Mouse (Mus musculus) thymus, postnatal 4 days (tissue): ENCODE results near the gene B3gnt9.
A peak's percentile ranks its signal among the peaks of the same experiment; 100 is the strongest.

Experiments used
- DNase-seq: peaks from one replicate; pipeline ENCODE4 v3.0.0; 2021

Gene B3gnt9

DNA sequence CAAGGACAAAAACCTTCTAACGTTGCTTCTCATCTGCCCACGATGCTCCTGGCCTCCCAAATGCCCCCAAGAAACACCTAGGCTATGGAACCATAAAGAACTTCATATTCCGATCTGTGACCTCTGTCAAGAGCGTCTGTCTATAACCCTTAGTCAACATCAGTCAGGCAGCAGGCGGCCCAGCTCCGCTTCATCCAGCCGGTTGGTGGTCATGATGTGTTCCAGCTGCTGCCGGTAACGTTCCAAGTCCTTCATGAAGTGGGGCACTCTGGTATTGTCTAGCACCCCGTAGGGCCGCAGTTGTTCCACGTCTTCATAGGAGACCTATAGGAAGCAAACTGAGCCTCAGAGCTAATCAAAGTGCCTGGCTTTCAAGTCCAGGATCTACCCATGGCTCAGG, 26.9 kb upstream of the B3gnt9 start:
- DNase-seq, result no peak

DNA sequence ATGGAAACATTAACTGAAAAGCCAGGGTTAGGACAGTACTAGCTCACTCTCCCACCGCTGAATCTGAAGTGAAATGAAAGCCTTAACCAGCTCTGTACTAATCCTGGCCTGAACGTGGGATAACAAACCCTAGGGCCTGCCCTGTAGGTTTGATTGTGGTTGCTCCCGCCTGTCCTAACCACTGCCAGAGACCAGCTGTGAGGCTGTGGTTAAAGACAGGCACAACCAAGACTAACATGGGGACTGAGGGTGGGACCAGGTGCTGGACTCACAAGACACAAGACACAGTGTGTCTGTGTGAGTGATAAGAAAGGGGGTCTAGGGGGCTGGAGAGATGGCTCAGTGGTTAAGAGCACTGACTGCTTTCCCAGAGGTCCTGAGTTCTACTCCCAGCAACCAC, 25.6 kb upstream of the B3gnt9 start:
- no peak for DNase-seq

DNA sequence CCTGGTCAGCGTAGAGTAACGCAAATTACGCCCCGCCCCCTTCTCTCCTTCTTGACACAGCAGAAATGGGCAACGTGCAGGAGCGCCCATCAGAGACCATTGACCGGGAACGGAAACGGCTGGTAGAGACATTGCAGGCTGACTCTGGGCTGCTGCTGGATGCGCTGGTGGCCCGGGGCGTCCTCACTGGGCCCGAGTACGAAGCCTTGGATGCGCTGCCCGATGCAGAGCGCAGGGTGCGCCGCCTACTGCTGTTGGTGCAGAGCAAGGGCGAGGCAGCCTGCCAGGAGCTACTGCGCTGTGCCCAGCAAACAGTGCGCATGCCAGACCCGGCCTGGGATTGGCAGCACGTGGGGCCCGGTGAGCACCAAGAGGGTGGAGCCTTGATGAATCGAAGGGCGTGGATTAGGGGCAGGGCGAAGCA, 24.0 kb upstream of the B3gnt9 start:
- DNase-seq, result peak; percentile 55

DNA sequence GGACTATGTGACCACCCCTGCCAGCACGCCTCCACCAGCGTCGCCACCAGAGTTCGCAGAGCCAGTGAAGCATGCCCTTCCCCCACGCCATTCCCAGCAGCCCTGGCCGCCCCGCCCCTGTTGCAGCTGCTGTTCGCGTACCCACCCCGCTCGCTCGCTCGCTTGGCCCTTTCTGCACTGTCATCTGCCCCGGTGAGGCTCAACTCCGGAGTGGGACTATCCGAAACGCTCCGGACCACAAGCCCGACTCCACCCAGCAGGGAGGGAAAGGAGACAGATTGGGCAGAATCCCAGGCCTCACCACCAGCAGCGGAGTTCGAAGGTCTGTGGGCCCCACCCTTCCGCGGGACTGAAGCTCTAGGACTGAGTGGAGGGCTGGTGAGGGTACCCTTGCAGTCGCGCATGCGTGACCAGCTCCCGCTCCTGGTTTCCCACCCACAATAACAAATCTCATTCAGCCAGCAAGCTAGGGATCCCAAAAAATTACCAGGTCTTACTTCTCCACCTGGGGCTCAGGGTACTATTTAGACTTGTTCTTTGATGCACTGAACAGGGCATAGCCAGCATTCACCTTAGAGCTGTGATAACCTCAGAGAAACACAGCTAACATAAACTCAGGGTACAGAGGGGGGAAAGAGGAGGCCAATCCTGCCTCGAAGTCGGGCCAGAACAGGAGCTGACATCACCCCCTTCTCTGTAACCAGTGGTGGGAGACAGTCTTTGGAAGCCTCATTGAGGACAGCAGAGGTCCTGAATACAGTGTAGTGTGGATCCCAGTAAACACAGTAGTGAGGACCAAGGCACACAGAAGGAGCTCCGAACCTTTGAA, 21.6 kb upstream of the B3gnt9 start:
- peak; percentile 73 for DNase-seq

DNA sequence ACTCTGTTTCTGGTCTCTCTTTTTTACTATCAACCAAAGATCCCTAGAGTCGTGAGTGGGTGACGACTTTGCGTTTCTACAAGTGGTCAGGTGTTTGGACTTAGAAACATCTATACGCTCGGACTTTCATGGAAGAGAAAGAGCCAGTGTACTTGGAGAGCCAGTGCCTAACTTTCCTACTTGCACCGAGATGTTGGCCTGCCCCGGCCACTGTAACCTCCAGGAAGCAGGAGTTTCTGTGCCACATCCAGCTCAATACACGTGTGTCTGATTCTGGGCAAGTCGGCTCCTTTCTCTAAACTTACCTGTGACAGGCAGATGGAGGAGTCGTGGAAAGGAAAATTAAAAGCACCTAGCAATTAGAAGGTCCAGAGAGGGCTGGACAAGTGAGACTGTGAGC, 20.9 kb upstream of the B3gnt9 start, which contains the start of gene Nol3:
TSS of gene Nol3 (plus strand) at position 301 of the 400 bp plus-strand sequence.
- no peak for DNase-seq

DNA sequence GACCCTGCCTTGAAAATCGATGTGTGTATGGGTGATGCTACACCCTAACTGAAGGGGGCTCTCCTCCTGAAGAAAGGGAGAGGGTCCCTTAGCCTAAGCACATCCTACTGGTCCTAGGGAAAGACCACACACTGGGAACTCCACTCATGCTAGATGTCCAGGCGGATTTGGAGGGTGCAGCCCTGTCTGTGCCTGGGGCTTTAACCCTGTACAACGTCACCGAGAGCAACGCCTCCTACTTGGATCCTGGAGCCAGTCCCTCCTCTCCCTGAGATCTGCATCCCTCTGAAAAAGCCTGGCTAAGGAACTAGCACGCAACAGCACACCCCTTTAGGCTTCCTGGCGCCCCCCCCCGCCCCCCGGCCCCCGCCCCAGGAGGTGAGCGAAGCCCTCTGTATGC, 20.4 kb upstream of the B3gnt9 start:
- DNase-seq, result no peak

DNA sequence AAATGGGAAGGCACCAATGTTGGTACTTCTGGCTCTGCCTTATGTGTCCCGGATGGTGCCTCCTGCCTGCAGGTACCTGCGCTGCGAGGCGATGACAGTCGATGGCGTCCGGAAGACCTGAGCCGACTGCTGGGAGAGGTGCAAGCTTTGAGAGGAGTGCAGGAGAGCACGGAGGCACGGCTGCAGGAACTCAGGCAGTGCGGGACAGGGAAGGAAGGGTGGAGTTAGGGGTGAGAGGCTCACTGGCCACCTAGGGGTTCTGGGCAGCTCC, 15.9 kb upstream of the B3gnt9 start:
- peak; percentile 38 for DNase-seq

DNA sequence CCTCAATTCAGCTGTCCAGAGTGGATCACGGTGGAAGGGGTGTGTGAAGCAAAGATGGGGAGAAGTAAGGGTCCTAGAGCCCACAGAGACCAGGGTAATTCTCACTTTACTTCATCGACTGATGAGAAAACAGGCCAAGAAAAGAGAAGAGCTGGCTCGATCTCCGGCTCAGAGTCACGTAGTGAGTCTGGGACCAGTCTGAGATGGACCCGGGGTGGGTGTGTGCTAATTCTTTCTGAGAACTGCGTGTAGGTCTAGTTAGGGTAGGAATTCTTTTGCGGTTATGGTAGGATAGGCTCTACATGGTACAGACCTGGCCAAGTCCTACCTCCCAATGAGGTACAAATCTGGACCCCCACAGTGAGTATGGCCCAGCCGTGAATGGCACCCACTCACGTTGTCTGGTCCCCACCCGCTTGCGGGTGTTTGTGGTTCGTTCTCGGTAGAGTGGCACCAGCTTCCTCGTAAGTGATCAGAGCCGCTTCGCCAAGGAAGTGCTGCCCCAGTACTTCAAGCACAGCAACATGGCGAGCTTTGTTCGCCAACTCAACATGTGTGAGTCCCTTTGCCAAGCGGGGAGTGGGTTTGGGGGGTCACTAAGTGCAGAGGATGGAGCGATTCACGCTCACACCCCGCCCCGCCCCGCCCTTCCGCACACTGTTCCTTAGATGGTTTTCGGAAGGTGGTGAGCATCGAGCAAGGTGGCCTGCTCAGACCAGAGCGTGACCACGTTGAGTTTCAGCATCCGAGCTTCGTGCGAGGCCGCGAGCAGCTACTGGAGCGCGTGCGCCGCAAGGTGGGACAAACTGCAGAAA, 15.4 kb upstream of the B3gnt9 start:
- DNase-seq, result peak; percentile 26

DNA sequence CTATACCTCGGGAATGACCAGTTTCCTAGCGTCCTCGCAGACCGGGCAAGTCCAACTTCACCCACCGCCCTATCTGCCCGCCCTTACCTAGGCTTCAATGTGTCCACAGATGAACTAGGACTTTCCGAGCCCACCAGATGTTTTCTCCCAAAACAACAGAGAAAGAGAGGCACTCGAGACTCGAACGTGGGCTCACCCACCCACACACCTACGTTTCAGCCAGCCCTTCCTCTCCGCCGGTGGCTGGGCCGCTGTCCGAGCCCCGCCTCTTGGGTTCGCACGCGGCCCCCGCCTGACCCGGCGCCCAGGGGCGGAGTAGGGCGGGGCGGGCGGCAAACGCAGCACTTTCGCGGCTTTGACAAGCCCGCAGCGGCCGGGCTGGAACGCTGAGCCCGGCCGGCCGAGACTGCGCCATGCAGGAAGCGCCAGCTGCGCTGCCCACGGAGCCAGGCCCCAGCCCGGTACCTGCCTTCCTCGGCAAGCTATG, 14.6 kb upstream of the B3gnt9 start, which contains the start of gene Hsf4:
TSS of gene Hsf4 (plus strand) at position 341 of the 487 bp plus-strand sequence.
- DNase-seq, result peak; percentile 36

DNA sequence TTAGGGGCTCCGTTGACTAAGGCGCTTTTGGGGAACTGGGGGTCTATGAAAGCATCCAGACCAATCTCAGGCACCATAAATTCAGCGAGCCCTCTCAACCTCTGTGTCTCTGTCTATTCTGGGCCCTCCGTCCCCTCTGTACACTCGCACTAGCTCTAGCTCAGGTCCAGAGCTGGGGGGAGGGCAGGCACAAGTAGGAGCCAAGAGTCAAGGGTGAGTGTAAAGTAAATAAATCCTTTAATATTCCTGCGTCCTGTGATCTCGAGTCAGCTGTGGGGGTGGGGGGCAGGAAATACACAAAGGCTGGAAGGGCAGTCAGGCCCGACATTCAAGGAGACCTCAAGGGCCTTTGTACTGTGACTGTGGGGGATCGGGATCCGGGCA, 14.1 kb upstream of the B3gnt9 start:
- DNase-seq, result no peak

DNA sequence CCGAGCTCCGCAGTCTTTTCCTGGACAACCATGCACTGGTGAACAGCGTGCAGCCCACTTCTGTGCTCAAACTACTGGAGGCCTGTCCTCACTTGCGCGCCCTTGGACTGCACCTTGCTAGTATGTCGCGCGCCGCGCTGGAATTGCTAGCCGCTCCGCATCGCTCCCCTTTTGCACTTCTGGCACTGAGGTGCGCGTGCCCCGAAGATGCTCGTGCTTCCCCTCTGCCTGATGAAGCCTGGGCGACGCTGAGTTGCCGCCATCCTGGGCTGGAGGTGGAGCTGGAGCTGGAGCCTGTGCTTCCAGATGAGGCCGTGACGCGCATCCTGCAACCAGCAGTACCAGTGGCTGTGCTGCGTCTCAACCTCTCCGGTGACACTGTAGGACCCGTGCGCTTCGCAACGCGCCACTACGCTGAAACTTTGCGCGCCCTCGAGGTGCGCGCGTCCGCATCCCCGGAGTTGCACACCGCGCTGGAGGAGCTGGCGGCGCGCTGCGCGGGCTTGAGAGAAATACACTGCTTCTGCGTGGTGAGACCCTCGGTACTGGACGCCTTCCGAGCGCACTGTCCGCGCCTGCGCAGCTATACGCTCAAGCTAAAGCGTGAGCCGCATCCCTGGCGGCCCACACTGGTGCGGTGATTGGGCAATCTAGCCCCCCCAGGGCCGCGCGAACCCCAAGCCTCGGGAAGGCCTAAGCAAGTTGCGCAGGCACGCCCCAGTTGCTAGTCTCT, 13.6 kb upstream of the B3gnt9 start:
- DNase-seq, result peak; percentile 30

DNA sequence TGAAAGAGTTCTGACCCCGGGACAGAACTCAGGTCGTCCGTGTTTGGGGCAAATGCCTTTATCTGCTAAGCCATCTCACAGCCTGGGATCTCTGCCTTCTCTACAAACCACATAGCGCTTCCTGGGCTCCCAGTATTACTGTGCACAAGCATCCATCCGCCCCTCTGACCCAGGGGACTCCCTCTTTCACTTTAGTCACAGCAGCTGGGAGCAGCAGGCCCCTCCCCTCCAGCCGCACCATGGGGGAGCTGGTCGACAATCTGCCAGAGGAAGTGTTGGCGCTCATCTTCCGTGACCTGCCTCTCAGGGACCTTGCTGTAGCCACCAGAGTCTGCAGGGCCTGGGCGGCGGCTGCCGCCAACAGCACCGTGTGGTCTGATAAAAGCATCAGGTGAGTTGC, 11.8 kb upstream of the B3gnt9 start:
- peak; percentile 43 for DNase-seq

DNA sequence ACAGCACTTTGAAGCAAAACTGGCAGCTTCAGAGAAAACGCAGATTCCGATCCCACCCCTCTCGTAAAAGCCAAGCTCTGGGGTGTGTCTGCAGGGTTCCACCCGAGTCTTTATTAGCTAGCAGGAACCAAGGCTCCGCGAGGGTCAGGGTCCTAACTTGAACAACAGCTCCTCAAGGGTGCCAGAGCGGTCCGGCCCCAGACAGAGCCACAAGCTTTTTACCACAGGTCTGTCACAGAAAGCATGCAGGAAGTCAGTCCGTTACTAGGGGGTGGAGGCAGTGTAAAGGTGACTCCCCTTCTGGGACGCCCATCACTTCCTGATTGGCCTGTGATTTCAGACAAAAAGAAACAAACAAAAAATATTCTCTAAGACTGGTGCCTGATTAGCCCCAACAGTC, 10.2 kb upstream of the B3gnt9 start:
- peak; percentile 52 for DNase-seq

DNA sequence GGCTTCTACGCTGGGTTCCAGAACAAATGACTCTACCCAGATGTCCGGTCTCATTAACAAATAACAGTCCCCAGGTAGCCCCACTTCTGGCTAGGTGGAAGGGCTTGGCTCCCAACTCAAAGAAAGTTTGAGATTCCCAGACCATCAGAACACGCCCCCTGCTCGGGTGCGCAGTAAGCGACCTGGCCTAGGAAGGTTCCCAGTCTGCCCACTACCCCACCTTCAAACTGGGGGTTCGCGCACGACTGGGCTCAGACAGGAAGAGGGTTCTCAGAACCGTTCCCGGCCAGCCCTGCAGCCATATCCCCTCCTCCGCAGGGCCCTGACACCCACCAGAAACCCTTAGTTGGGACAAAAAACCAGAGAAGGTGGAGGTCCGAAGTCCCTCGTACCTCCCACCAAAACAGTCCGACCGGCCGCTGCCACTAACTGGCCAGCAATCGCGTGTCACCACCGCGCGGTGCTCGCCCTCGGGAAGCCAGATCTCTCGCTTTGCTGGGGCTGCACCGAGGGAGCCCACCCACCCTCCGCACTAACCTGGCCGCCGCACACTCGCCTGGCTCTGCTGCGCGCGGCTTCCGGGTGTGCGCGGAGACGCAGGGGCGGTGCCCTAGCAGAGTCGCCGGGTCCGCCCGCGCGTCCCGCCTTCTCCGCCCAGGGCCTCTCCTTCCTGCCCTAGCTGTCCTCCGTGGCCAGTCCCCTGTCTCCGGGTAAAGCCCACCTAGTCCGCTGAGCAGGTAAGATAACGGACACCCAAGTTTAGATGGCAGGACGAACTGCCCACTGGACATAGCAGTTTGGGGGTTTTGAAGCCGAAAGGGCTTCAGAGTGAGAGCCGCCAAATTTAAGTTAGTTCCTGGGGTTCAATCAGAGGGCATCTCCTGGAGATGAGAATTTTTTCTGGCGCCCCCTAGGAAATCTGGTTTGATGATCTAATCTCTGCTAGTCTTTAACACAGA, 9.3 kb upstream of the B3gnt9 start, which contains the start of the genes Tradd and Fbxl8:
TSS of gene Tradd (minus strand) at position 586 of the 959 bp plus-strand sequence.
TSS of gene Fbxl8 (plus strand) at position 625 of the 959 bp plus-strand sequence.
- peak; percentile 82 for DNase-seq

DNA sequence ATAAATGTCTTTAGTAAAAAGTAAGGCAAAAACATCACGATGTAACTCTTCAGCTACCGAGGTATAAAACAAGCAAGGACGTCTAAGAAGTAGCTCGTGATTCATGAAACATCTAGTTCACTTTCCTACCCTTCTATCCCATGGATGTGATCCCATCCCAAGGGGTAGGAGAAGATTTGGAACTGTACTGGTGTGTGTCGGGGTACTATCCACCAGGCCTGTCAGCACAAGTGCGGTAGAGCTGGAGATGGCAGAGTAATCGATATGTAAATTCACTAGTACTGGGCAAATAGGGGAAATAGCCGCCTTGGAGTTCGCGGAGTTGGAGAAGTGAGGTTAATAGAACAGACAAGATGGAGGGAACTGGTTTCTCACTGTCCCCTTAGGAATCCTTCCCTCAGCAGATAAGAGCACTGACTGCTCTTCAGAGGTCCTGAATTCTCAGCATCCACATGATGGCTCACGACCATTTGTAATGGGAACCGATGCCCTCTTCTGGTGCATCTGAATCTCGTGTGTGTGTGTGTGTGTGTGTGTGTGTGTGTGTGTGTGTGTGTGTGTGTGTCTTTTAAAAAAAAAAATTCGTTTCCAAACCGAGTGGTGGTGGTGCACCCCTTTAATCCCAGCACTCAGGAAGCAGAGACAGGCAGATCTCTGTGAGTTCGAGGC, 8.4 kb upstream of the B3gnt9 start:
- DNase-seq, result peak; percentile 23

DNA sequence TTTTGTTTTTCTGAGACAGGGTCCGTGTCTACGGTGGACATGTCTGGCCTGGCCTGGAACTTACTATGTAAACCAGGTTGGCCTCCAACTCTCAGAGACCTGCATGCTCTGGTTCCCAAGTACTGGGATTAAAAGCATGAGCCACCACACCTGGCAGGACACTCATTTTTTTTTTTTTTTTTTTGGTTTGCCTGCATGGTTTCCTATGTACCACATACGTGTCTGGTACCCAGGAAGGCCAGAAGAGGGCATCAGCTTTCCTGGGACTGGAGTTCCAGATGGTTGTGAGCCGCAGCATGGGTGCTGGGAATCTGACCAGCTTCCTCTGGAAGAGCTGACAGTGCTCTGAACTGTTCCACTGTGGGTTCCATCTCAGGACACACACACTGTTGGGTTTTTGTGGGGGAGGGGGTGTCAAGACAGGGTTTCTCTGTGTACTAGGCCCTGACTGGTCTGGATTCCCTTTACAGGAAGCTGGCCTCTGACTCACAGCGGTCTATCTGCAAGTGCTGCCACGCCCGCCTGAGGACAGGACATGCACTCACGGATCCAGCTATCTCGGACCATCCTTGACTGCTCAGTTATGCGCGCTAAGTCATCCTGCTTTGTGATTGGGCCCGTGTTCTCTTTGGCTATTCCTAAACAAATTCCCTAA, 6.5 kb upstream of the B3gnt9 start:
- DNase-seq, result no peak

DNA sequence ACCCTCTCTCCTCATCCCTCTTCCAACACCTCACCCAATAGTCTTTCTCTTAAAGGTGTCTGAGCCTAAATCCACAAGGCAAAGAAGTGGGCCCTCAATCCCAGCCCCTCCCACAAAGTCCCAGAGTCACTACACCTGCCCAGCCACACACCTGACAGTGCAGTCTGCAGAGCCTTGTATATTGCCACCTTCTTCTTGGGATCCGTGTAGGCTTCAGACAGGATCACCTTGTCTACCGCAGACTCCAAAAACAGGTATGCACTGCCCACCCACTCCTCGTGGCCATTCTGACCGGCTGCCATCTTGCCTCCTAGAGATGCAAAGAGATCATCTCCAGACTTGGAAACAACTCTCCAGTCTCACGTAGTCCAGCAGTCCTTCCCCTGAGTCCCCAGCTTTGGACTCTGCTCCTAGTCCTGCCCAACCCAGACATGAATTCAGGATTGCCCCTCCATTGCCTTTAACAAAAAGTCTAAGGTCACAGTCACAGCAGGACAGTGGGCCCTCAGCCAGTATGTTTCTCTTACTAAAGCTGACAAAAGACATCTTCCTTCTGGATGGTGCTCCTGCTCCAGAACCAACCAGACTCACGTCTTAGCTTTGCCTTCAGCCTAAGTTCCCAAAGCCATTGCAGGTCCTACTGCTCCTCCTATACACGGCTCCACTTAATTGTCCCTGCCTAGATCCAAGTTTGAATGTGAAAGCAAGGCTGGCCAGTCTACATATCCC, 5.6 kb upstream of the B3gnt9 start:
- DNase-seq, result no peak

DNA sequence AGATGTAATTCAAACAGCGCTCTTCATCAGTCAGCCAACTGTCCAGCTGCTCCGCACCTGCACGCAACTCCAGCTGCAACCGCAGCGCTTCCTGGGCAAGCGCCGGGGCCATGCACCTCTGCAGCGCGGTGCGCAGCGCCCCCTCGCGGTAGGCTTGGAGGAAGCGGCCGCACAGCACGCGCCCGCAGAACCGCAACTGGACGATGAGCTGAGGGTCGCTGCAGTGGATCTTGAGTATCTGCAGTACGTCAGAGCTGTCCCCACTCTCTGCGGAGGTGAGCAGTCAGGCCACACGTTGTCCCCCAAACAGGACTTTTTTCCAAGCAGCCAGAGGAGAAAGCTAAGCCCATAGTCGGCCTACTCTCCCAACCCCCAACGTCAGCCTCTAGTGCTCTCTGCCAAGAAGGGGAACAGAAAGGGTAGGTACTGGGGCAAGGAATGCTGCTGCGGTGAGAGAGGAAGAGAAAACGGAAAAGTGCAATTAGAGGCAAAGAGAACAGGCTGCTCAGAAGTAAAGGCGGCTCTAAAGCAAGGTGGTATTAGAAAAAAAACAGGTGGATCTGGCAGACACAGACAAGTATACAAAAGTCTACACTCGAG, 4.9 kb upstream of the B3gnt9 start:
- DNase-seq, result peak; percentile 91

DNA sequence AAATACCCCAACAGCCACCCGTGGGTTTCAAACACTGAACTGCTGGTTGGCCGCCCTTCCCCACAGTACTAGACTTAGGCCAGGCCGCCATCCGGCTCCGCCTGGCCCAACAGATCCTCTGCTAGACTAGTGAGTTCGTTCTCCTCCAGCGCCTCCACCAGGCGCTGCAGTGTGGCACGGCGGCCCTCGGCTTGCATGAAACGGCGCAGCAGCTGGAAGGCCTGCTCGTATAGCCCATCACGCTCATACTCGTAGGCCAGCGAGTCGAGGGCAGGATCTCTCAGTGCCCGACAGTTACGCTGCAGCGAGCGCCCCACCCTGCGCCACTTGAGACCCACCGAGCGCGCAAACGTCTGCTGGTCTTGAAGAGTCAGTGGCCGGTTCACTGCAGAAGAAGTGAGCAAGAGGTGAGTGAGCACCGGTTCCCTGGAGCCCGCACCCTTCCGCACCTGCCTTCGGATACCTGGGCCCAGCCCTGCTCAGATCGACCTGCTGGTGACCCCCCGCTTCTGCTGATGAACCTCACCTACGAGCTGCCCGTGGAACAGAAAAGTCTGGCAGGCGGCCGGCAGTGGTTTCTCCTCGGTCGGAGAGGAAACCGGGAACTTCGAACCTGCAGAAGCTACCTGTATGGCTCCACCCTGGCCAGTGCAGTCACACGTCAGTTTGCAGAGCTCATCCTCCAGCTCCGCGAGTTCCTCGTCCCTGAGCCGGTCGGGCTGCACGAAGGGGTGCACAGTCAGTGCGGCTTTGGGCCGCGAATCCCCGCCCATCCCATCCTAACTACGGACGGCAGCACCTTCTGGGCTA, 4.2 kb upstream of the B3gnt9 start:
- DNase-seq, result peak; percentile 34
